Mouse (Mus musculus) A20 (cell line): Measurements from ENCODE around the gene Apex1.

Experiments used
- DNase-seq: peaks from one replicate; pipeline ENCODE4 v3.0.0-alpha.2; 2011; ENCODE audit warnings: low read depth, low spot score

The Apex1 gene

DNA sequence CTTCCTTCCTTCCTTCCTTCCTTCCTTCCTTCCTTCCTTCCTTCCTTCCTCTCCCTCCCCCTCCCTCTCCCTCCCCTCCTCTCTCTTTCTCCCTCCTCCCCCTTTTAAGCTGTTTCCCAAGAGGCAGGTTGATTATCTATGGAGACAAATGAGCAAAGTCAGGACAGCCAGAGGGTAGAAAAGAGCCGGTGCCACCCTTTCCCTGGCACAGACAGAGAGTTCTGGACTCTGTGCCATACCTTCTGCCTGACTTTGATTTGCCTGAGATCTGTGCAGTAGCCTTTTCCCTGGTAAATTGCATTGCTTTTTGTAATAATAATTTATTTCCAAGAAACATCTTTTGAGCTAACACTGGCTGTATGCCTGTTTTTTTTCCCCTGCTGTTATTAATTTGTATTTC, 44.3 kb downstream of the Apex1 start:
- no peak for DNase-seq

DNA sequence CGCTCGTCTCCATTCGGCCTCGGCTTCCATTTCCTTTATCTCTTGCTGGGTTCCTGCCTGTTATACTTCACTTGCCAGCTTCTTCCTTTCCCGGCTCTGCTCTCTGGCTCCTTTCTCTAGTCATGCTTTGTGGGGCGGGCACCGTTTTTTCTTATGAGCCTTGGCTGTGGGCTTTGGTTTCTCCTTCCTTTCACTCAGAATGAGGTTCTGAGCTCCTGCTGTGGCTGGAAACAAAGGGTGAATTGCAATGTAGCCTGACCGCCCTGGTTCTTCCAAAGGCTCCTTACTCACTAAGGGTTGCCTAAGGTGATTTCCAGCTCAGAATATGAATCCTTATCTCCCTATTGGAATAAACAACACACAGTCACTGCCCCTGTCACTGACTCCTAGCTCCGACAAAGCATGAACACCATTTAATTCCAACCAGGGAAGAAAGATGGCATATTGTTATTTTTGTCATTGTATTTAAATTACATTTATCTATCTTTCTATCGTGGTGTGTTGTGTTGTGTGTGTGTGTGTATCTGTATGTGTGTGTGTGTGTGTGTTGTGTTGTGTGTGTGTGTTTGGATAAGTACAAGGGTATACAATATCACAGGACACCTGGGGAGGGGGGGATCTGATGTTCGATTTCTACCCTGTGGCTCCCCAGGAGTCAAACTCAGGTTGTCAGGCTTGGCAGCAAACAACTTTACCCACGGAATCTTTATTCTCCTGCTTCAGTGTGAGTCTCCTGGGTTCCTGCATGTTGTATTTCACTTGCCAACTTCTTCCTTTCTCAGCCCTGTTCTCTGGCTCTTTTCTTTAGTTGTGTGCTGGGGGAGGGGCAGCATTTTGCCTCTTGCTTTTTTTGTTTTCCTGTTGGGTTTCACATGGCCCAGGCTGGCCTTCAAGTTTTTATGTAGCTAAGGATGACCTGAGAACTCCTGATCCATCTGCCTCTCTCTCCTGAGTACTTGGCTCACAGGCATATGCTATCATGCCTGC, 45.1 kb downstream of the Apex1 start:
- no peak for DNase-seq

DNA sequence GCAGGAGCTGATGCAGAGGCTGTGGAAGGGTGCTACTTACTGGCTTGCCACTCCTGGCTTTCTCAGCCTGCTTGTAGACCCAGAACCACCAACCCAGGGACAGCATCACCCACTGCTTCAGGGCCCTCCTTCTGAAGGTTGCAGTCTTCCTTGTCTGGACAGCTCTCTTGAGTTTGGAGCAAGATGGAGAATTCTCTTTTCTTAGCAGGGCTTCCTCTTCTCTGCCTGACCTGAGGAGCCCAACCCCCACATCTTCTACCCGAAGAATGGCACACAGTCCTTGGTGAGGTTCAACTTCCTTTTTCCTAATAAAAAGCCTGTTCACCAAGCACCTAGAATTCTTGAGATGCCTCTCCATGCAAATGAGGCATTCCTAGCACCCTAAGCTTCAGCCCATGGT, 46.1 kb downstream of the Apex1 start:
- peak; percentile 17 for DNase-seq

DNA sequence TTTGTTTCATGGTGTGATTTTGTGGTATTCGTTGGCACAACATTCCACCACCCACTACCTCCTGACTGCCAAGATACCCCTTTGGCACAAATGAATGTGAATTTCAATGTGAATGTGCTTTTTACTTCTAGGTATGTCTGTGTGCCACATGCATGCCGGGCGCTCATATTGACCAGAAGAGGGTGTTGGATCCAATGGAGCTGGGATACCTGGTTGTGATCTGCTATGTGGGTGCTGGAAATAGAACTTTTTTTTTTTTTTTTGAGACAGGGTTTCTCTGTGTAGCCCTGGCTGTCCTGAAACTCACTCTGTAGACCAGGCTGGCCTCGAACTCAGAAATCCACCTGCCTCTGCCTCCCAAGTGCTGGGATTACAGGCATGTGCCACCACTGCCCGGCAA, 48.3 kb downstream of the Apex1 start:
- peak; percentile 1 for DNase-seq

DNA sequence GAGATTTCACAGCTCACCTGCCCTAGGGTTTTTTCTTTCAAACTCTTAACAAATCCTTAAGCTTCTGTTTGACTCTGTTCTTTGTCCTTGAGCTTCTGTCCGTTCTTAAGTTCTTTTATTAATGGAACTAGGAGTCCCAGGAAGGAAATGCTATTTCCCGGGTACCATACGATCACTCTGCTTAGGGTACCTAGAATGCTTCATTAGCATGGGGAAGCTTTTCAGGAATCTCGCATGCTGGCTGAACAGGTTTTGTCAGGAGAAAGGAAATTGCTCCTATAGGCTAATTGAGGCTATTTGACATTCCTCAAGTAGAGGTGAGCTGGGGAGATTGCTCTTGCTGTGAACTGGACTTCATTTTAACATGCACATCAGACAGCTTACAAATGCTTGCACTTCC, 48.9 kb downstream of the Apex1 start:
- DNase-seq: no peak

DNA sequence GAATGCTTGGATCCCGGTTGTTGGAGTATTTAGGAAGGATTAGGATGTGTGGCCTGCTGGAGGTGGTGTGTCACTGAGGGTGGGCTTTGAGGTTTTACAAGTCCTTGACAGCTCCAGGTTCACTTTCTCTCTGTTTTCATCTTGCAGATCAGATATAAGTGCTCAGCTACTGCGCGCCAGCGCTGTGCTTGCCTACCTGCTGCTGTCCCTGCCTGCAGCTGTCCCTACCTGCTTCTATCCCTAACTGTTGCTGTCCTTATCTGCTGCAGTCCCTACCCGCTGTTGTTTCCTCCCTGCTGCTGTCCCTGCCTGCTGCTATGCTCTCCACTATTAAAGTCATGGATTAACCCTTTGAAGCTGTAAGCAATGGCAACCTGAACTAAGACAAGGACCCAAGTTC, 50.2 kb downstream of the Apex1 start:
- DNase-seq: no peak

DNA sequence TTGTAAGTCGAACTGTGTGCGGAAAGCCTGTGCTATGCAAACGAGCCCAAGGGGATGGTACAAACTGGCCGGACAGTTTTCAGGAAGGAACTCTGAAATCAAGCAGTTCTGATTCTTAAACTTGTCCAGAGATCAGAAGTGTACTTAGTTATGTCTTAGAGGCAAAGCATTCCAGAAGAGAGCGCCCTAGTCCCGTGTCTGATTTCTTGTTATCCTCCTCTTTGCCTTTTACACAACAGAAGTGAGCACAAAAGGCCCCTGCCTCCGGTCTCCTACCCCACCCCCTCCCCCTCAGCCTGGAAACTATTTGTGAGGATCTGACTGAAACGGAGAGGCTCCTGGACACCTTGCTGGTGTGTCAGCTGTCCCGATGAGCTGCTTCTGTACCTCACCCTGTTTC, 51.9 kb downstream of the Apex1 start:
- DNase-seq: no peak
